In genomic region chr2:75569756-75570155, GRCm38 (mm10) we compare ENCODE assay signal across 11 mouse cellular contexts.
"Had no signal": no experiment of that assay in that cellular context is flagged by ENCODE, and none has a peak within 500 bp of the region (broad histone marks: within the 10 kb centered on the region; RNA-seq: fewer than 3 reads in every experiment).

No protein-coding gene starts in this region.

- DNase-seq: left cerebral cortex, postnatal 4 days; liver; liver, embryonic 13.5 days; liver, postnatal 0 days; lung, adult 18-20 months; lung, adult 2 months; lung, embryonic 14.5 days; lung, postnatal 14 days; lung, postnatal 36 days; lung, postnatal 4 days; midbrain, embryonic 14.5 days had no signal
